24 mouse cellular contexts compared by ENCODE assay signal in genomic region chr3:102592041-102592440, GRCm38 (mm10).
DNase-seq lines count a peak whose midpoint lies in the region; ATAC-seq lines count a peak whose summit lies in the region.
"Had no signal": no experiment of that assay in that cellular context is flagged by ENCODE, and none has a peak within 500 bp of the region (broad histone marks: within the 10 kb centered on the region; RNA-seq: fewer than 3 reads in every experiment).

No protein-coding gene starts in this region.

- DNase-seq in cerebellum, postnatal 14 days = peak; percentile 75 to 83
- no peak for DNase-seq in cerebellum, adult 11 months
- DNase-seq in heart, adult 11 months = peak; percentile 70
- DNase-seq in heart, postnatal 4 days = no peak
- DNase-seq in midbrain, embryonic 11.5 days (ENCODE audit: low spot score, missing footprints) = peak; percentile 26
- DNase-seq in midbrain, embryonic 14.5 days = no peak
- no peak for DNase-seq in limb, embryonic 10.5 days (ENCODE audit: low spot score)
- no peak for DNase-seq in frontal cortex, postnatal 25 days (ENCODE audit: low spot score in 2 of 2)
- DNase-seq: adrenal gland, adult 2 months; adrenal gland, postnatal 14 days; gastrocnemius, adult 2 months; gastrocnemius, postnatal 14 days; heart, adult 18-20 months; heart, postnatal 10 days; heart, postnatal 36 days; kidney, adult 11 months had no signal

- WGBS in midbrain, embryonic 11.5 days = 89% methylated on average over 7 of the region's 7 CpGs
- WGBS in midbrain, embryonic 14.5 days = 90% methylated on average over 7 of the region's 7 CpGs
- 64% methylated on average over 7 of the region's 7 CpGs for WGBS in limb, embryonic 10.5 days

- no peaks in the 10 kb centered on the region for H3K36me3 ChIP-seq in midbrain, embryonic 11.5 days (ENCODE audit: control insufficient read depth, insufficient read depth, low read length)
- H3K36me3 ChIP-seq in midbrain, embryonic 14.5 days (ENCODE audit: control insufficient read depth, insufficient read depth, low read length) = no peaks in the 10 kb centered on the region
- H3K36me3 ChIP-seq in limb, embryonic 10.5 days = no peaks in the 10 kb centered on the region
- H3K36me3 ChIP-seq: forebrain, embryonic 10.5 days; heart, embryonic 12.5 days; heart, embryonic 15.5 days; hindbrain, embryonic 15.5 days; intestine, embryonic 15.5 days had no signal

- H3K4me3 ChIP-seq in midbrain, embryonic 11.5 days (ENCODE audit: low read depth, low read length) = no peak overlapping the region
- H3K4me3 ChIP-seq in midbrain, embryonic 14.5 days (replicated peaks; ENCODE audit: low read depth, low read length) = no peak overlapping the region
- H3K4me3 ChIP-seq in limb, embryonic 10.5 days = no peak overlapping the region
- H3K4me3 ChIP-seq: forebrain, embryonic 10.5 days; forebrain, embryonic 13.5 days; gastrocnemius, adult 2 months; heart, embryonic 12.5 days; heart, embryonic 15.5 days; hindbrain, embryonic 15.5 days; intestine, embryonic 15.5 days had no signal

- H3K4me1 ChIP-seq in midbrain, embryonic 11.5 days (ENCODE audit: control insufficient read depth, insufficient read depth, low read length) = no peaks in the 10 kb centered on the region
- H3K4me1 ChIP-seq in midbrain, embryonic 14.5 days (ENCODE audit: control insufficient read depth, insufficient read depth, low read length) = no peaks in the 10 kb centered on the region
- peaks cover 21% of the 10 kb centered on the region for H3K4me1 ChIP-seq in limb, embryonic 10.5 days
- H3K4me1 ChIP-seq: forebrain, embryonic 10.5 days; forebrain, embryonic 13.5 days; heart, embryonic 12.5 days; heart, embryonic 15.5 days; hindbrain, embryonic 15.5 days; intestine, embryonic 15.5 days had no signal

- ATAC-seq in midbrain, embryonic 11.5 days (ENCODE audit: low FRiP score) = no peak
- ATAC-seq in midbrain, embryonic 14.5 days (ENCODE audit: low FRiP score, low TSS enrichment) = no peak
- ATAC-seq: CD4-positive, CD25-positive, alpha-beta regulatory T cell, adult 4 months; forebrain, embryonic 13.5 days; forebrain, embryonic 16.5 days; intestine, embryonic 15.5 days had no signal

- no peak overlapping the region for H3K27ac ChIP-seq in midbrain, embryonic 11.5 days (ENCODE audit: low read depth, low read length)
- no peak overlapping the region for H3K27ac ChIP-seq in midbrain, embryonic 14.5 days (replicated peaks; ENCODE audit: low read depth, low read length)
- 0 out of 2 replicates have a peak overlapping the region, but pooled peaks have one; percentile 22 for H3K27ac ChIP-seq in limb, embryonic 10.5 days
- H3K27ac ChIP-seq: forebrain, embryonic 10.5 days; forebrain, embryonic 13.5 days; gastrocnemius, adult 2 months; heart, embryonic 15.5 days; hindbrain, embryonic 15.5 days; intestine, embryonic 15.5 days had no signal

- H3K4me2 ChIP-seq in midbrain, embryonic 11.5 days = no peak overlapping the region
- no peak overlapping the region for H3K4me2 ChIP-seq in midbrain, embryonic 14.5 days (ENCODE audit: low read length)
- H3K4me2 ChIP-seq: forebrain, embryonic 13.5 days; heart, embryonic 12.5 days; heart, embryonic 15.5 days; hindbrain, embryonic 15.5 days; intestine, embryonic 15.5 days had no signal

- H3K27me3 ChIP-seq in midbrain, embryonic 11.5 days (ENCODE audit: control insufficient read depth, insufficient read depth, low read length) = no peaks in the 10 kb centered on the region
- no peaks in the 10 kb centered on the region for H3K27me3 ChIP-seq in midbrain, embryonic 14.5 days (ENCODE audit: control insufficient read depth, insufficient read depth, low read length)
- H3K27me3 ChIP-seq in limb, embryonic 10.5 days (ENCODE audit: low read depth, poor library complexity, severe bottlenecking) = no peaks in the 10 kb centered on the region
- H3K27me3 ChIP-seq: forebrain, embryonic 13.5 days; hindbrain, embryonic 15.5 days; intestine, embryonic 15.5 days had no signal

- H3K9ac ChIP-seq in midbrain, embryonic 11.5 days (ENCODE audit: low read length) = no peak overlapping the region
- no peak overlapping the region for H3K9ac ChIP-seq in midbrain, embryonic 14.5 days (replicated peaks; ENCODE audit: low read length)
- H3K9ac ChIP-seq: forebrain, embryonic 13.5 days; heart, embryonic 12.5 days; heart, embryonic 15.5 days; hindbrain, embryonic 15.5 days; intestine, embryonic 15.5 days had no signal

- no peaks in the 10 kb centered on the region for H3K9me3 ChIP-seq in midbrain, embryonic 11.5 days (ENCODE audit: control insufficient read depth, low read length)
- no peaks in the 10 kb centered on the region for H3K9me3 ChIP-seq in midbrain, embryonic 14.5 days (ENCODE audit: control insufficient read depth, low read length)
- H3K9me3 ChIP-seq in limb, embryonic 10.5 days (replicated peaks) = no peaks in the 10 kb centered on the region
- H3K9me3 ChIP-seq: forebrain, embryonic 10.5 days; forebrain, embryonic 13.5 days; heart, embryonic 15.5 days; hindbrain, embryonic 15.5 days; intestine, embryonic 15.5 days had no signal

Comparison
In these comparisons a context has a peak if more than half of its experiments do, and no peak if none do; other contexts are left out.
1. DNase-seq: peak in cerebellum, postnatal 14 days (2 of 2), heart, adult 11 months (single experiment) and midbrain, embryonic 11.5 days (single experiment); none in cerebellum, adult 11 months (single experiment), heart, postnatal 4 days (single experiment), midbrain, embryonic 14.5 days (single experiment), limb, embryonic 10.5 days (single experiment) and frontal cortex, postnatal 25 days (0 of 2).